Mouse (Mus musculus): ENCODE results near the gene Adam11. TPM values are rescaled to one million over a fixed set of nuclear protein-coding genes. Genes with fewer than 3 reads are reported as not detected.
A peak's percentile ranks its signal among the peaks of the same experiment; 100 is the strongest.

Gene Adam11
- polyA plus RNA-seq, 1 experiment from 2014 or later = 0.78 TPM

DNA sequence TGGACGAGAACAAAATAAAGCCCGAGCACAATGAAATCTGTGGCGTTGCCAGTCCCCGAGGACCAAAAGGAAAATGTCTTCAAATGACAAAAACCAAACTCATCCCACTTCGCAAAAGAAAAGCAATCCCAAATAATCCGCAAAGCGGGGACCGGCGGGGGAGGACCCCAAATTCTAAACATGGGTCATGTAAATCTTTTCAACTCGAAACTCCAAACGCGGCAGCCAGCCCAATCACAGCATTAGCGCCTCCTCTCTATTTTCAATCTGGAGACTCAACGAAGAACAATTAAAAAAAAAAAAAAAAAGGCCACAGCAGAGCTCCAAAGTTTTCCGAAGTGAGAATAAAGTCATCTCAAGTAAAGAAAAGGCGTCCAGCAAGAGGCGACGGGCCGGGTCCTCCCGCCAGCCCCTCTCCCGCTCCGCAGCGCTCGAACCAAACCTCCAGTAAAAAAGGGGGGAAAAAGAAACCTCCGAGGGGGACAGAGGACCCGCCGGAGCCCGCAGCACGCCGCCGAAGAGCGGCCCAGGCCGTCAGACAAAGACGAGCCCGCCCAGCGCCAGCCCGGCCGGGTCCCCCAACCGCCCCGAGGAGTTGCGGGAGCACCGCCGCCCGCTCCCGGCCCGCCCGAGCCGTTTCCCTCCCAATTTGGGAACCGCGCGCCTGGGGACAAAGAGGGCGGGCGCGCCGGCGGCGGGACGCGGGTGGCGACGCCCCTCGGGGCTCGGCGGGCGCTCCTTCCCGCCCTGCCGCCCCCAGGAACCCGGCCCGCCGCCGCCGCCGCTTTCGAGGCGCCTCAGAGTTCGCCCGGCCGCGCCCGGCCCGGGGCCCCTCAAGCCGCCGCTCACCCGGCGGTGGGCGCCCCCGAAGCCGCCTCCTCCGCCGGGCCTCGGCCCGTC, 57.1 kb downstream of the Adam11 start:
- H3K27ac ChIP-seq (ENCODE audit: low read length) = peak overlapping the region; percentile 90
- no peaks in the 10 kb centered on the region; the same call in 1 of the 2 replicates for H3K27me3 ChIP-seq (replicated peaks; ENCODE audit: insufficient read depth, low read length)
- under 1% methylated on average over 45 of the region's 92 CpGs for WGBS
- H3K36me3 ChIP-seq (ENCODE audit: insufficient read depth, low read length) = no peaks in the 10 kb centered on the region
- TF ChIP-seq EP300 (IDR thresholded peaks at IDR 0.05) (no peak), CTCF (IDR thresholded peaks at IDR 0.05) (no peak)
- no peaks in the 10 kb centered on the region; the same call in 1 of the 2 replicates for H3K4me1 ChIP-seq (ENCODE audit: insufficient read depth, low read depth, low read length)
- H3K9me3 ChIP-seq (ENCODE audit: low read length) = no peaks in the 10 kb centered on the region
- peak; percentile 33 for DNase-seq (ENCODE audit: low spot score)
- ATAC-seq = peak; percentile 55
- peak overlapping the region; percentile 92 for H3K4me2 ChIP-seq (replicated peaks; ENCODE audit: low read depth, low read length)
- H3K4me3 ChIP-seq (ENCODE audit: low read depth, low read length) = peak overlapping the region; percentile 79
- peak overlapping the region; percentile 72 for H3K9ac ChIP-seq (replicated peaks; ENCODE audit: low read depth)

DNA sequence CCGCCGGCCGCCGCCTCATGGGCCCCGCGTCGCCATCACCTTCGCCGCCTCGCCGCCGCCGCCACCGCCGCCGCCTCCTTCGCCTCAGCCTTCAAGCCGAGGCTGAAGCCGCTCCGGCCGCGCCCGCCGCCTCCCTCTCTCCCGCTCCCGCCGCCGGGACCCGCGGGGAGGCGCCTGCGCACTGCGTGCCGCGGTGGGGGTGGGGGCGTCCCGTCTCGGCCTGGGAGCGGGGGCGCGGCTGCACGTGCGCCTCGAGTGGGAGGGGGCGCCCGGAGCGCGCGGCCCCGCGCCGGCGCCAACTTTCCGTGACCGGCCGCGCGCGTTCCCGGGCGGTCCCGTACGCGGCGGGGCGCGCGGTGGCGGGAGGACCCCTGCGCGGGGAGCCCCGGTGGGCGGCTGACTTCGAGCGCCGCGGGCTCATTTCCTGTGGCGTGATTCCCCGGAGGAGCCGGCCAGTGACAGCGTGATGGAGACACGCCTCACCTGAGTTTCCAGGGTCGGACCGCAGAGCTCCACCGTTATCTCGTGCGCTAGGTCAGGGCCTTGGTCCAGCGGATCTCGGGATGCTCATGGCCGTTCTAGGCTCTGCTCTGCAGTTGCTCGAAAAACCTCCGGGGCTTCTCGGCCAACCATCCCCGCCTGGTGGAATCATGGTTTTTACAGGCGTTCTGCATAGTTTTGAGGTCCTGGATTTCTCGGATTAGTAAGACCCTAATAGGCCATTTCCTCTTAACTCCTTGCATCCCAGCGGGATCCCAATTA, 58.0 kb downstream of the Adam11 start, which contains the start of gene Gjc1:
Gjc1 (minus strand) TSS at position 680 of the 762 bp plus-strand sequence.
- H3K4me1 ChIP-seq (ENCODE audit: insufficient read depth, low read depth, low read length) = no peaks in the 10 kb centered on the region; the same call in 1 of the 2 replicates
- H3K9ac ChIP-seq (replicated peaks; ENCODE audit: low read depth) = peak within 1 kb of the TSS; percentile 72
- peak within 1 kb of the TSS; percentile 90 for H3K27ac ChIP-seq (ENCODE audit: low read length)
- no peaks in the 10 kb centered on the region for H3K36me3 ChIP-seq (ENCODE audit: insufficient read depth, low read length)
- H3K27me3 ChIP-seq (replicated peaks; ENCODE audit: insufficient read depth, low read length) = no peaks in the 10 kb centered on the region; the same call in 1 of the 2 replicates
- ATAC-seq = peak; percentile 89
- peak within 1 kb of the TSS; percentile 92 for H3K4me2 ChIP-seq (replicated peaks; ENCODE audit: low read depth, low read length)
- TF ChIP-seq EP300 (IDR thresholded peaks at IDR 0.05) (no peak), CTCF (IDR thresholded peaks at IDR 0.05) (peak; percentile 53)
- no peaks in the 10 kb centered on the region for H3K9me3 ChIP-seq (ENCODE audit: low read length)
- peak within 1 kb of the TSS; percentile 79 for H3K4me3 ChIP-seq (ENCODE audit: low read depth, low read length)
- under 1% methylated on average over 56 of the region's 97 CpGs for WGBS
- DNase-seq (ENCODE audit: low spot score) = peak; percentile 73

DNA sequence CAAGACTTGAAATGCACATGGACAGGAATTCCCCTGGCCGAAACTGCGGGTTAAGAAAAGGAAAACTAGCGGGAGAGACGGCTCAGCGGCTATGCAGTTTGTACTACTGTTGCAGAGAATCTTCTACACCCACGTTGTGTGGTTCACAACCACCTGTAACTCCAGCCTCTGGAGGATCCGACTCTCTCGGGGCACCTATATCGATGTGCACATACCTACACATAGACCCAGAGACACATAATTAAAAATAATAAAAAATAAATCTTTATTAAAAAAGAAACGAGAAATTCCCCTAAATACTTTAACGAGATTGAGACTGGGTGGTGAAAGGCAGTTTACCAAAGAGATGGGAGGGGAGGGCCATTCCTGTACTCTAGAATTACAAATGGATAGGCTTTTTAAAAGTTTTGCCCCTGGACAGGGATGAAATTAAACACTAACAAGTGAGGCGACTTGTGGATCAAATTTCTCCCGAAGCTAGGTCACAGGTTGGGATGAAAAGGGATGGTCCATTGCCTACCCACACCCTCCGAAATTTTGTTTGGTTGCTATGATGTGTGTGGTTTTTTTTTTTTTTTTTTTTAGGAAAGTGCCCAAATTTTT, 58.6 kb downstream of the Adam11 start:
- TF ChIP-seq CTCF (IDR thresholded peaks at IDR 0.05) (no peak), EP300 (IDR thresholded peaks at IDR 0.05) (no peak)
- Histone ChIP-seq H3K36me3 (ENCODE audit: insufficient read depth, low read length) (no peaks in the 10 kb centered on the region), H3K4me1 (ENCODE audit: insufficient read depth, low read depth, low read length) (no peaks in the 10 kb centered on the region; the same call in 1 of the 2 replicates), H3K9me3 (ENCODE audit: low read length) (no peaks in the 10 kb centered on the region), H3K4me3 (ENCODE audit: low read depth, low read length) (peak overlapping the region; percentile 79), H3K27ac (ENCODE audit: low read length) (no peak overlapping the region), H3K4me2 (replicated peaks; ENCODE audit: low read depth, low read length) (peak overlapping the region; percentile 92), H3K27me3 (replicated peaks; ENCODE audit: insufficient read depth, low read length) (no peaks in the 10 kb centered on the region; the same call in 1 of the 2 replicates), H3K9ac (replicated peaks; ENCODE audit: low read depth) (no peak overlapping the region)
- DNase-seq (ENCODE audit: low spot score) = no peak
- ATAC-seq = no peak
- WGBS = 7% methylated on average over 14 of the region's 14 CpGs

DNA sequence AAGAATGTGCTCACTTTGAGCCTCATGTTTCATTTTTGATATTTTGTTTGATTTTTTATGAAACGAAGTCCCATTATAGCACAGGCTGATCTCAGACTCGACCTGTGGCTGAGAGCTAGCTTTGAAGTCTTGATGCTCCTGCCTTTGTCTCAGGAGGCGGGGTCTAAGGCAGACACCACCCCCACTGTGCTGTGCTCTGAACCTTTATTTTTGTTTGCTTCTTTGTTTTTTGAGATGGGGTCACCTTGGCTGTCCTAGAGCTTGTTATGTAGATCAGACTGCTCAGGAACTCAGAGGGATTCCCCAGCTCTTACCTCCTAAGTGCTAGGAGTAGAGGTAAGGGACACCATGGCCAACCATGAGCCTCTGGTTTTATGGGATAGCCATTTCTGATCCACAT, 59.2 kb downstream of the Adam11 start:
- H3K4me3 ChIP-seq (ENCODE audit: low read depth, low read length) = no peak overlapping the region
- H3K9me3 ChIP-seq (ENCODE audit: low read length) = no peaks in the 10 kb centered on the region
- no peaks in the 10 kb centered on the region; the same call in 1 of the 2 replicates for H3K27me3 ChIP-seq (replicated peaks; ENCODE audit: insufficient read depth, low read length)
- no peak for DNase-seq (ENCODE audit: low spot score)
- H3K4me1 ChIP-seq (ENCODE audit: insufficient read depth, low read depth, low read length) = no peaks in the 10 kb centered on the region; the same call in 1 of the 2 replicates
- H3K9ac ChIP-seq (replicated peaks; ENCODE audit: low read depth) = no peak overlapping the region
- ATAC-seq = no peak
- WGBS = 25% methylated on average over 3 of the region's 3 CpGs
- no peak overlapping the region for H3K27ac ChIP-seq (ENCODE audit: low read length)
- TF ChIP-seq CTCF (IDR thresholded peaks at IDR 0.05) (no peak), EP300 (IDR thresholded peaks at IDR 0.05) (no peak)
- no peaks in the 10 kb centered on the region for H3K36me3 ChIP-seq (ENCODE audit: insufficient read depth, low read length)
- no peak overlapping the region for H3K4me2 ChIP-seq (replicated peaks; ENCODE audit: low read depth, low read length)

DNA sequence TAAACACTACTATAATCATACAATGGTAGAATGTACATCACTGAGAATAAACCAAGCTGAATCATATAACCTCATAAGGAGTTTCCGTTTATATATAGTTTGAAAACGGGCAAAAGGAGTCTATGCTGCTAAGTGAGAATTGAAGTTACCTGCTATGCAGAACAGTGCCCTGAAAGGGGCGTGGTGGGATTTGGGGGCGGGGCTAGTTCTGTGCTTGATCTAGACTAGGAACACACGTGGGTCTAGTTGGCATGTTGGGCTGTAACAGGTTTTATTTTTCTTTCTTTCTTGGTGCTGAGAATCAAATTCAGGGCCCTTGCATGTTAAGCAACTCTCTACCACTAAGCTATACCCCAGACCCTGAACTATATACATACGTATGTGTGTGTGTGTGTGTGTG, 60.0 kb downstream of the Adam11 start:
- no peaks in the 10 kb centered on the region; the same call in 1 of the 2 replicates for H3K4me1 ChIP-seq (ENCODE audit: insufficient read depth, low read depth, low read length)
- no peak for DNase-seq (ENCODE audit: low spot score)
- no peak overlapping the region for H3K27ac ChIP-seq (ENCODE audit: low read length)
- H3K27me3 ChIP-seq (replicated peaks; ENCODE audit: insufficient read depth, low read length) = no peaks in the 10 kb centered on the region; the same call in 1 of the 2 replicates
- TF ChIP-seq EP300 (IDR thresholded peaks at IDR 0.05) = no peak
- no peak for TF ChIP-seq CTCF (IDR thresholded peaks at IDR 0.05)
- 40% methylated on average over 6 of the region's 6 CpGs for WGBS
- no peak overlapping the region for H3K4me2 ChIP-seq (replicated peaks; ENCODE audit: low read depth, low read length)
- ATAC-seq = no peak
- H3K9ac ChIP-seq (replicated peaks; ENCODE audit: low read depth) = no peak overlapping the region
- H3K4me3 ChIP-seq (ENCODE audit: low read depth, low read length) = no peak overlapping the region
- no peaks in the 10 kb centered on the region for H3K36me3 ChIP-seq (ENCODE audit: insufficient read depth, low read length)
- no peaks in the 10 kb centered on the region for H3K9me3 ChIP-seq (ENCODE audit: low read length)

Data from lung, postnatal 0 days (tissue).